Mouse (Mus musculus): ENCODE measurements around the gene Taf6l. TPM values are rescaled to one million over a fixed set of nuclear protein-coding genes. Genes with fewer than 3 reads are reported as not detected.
A peak's percentile ranks its signal among the peaks of the same experiment; 100 is the strongest.

Taf6l gene
- 17.2 and 18.9 TPM in 2 replicates for polyA plus RNA-seq (2014; fragmentation: Nextera tagmentation; extraction: Ambion mirVana)

- under 1% methylated on average over 32 of the region's 32 CpGs for WGBS
- Histone ChIP-seq H3K4me2 (ENCODE audit: low read length) (peak within 1 kb of the TSS; percentile 66), H3K27ac (ENCODE audit: low read depth) (peak within 1 kb of the TSS; percentile 82), H3K9me3 (ENCODE audit: control insufficient read depth, low read length) (no peaks in the 10 kb centered on the region), H3K36me3 (ENCODE audit: control insufficient read depth, insufficient read depth, low read length) (peaks cover 27% of the 10 kb centered on the region), H3K27me3 (replicated peaks; ENCODE audit: control insufficient read depth, insufficient read depth, low read length) (no peaks in the 10 kb centered on the region), H3K9ac (ENCODE audit: low read length) (peak within 1 kb of the TSS; percentile 66), H3K4me1 (replicated peaks; ENCODE audit: control insufficient read depth, insufficient read depth, low read length) (peaks cover 4% of the 10 kb centered on the region; the same call in 1 of the 2 replicates), H3K4me3 (ENCODE audit: low read depth, low read length) (peak within 1 kb of the TSS; percentile 77)
- ATAC-seq (replicated peaks; ENCODE audit: low FRiP score, low TSS enrichment, low read depth) (peak; percentile 100), DNase-seq (ENCODE audit: low spot score) (peak; percentile 91)
Measured at GRCm38 (mm10) chr19:8786008-8786781, at the start of gene Taf6l. Taf6l (minus strand) TSS chr19:8786417.

GRCm38 (mm10) chr19:8832971-8833370 lies 46.8 kb upstream of the Taf6l start:
- peaks cover under 1% of the 10 kb centered on the region; the same call in 1 of the 2 replicates for H3K4me1 ChIP-seq (replicated peaks; ENCODE audit: control insufficient read depth, insufficient read depth, low read length)
- H3K27me3 ChIP-seq (replicated peaks; ENCODE audit: control insufficient read depth, insufficient read depth, low read length), result no peaks in the 10 kb centered on the region
- no peak overlapping the region for H3K4me3 ChIP-seq (ENCODE audit: low read depth, low read length)
- no peak overlapping the region for H3K4me2 ChIP-seq (ENCODE audit: low read length)
- H3K9ac ChIP-seq (ENCODE audit: low read length), result no peak overlapping the region
- no peaks in the 10 kb centered on the region for H3K9me3 ChIP-seq (ENCODE audit: control insufficient read depth, low read length)
- peaks cover 70% of the 10 kb centered on the region for H3K36me3 ChIP-seq (ENCODE audit: control insufficient read depth, insufficient read depth, low read length)
- WGBS, result 93% methylated on average over 4 of the region's 4 CpGs
- ATAC-seq (replicated peaks; ENCODE audit: low FRiP score, low TSS enrichment, low read depth), result no peak
- DNase-seq (ENCODE audit: low spot score), result no peak
- H3K27ac ChIP-seq (ENCODE audit: low read depth), result no peak overlapping the region

GRCm38 (mm10) chr19:8831262-8831661 lies 45.0 kb upstream of the Taf6l start:
- no peak overlapping the region for H3K9ac ChIP-seq (ENCODE audit: low read length)
- ATAC-seq (replicated peaks; ENCODE audit: low FRiP score, low TSS enrichment, low read depth) (no peak), DNase-seq (ENCODE audit: low spot score) (no peak)
- peaks cover 87% of the 10 kb centered on the region for H3K36me3 ChIP-seq (ENCODE audit: control insufficient read depth, insufficient read depth, low read length)
- no peak overlapping the region for H3K4me2 ChIP-seq (ENCODE audit: low read length)
- 78% methylated on average over 11 of the region's 11 CpGs for WGBS
- H3K4me1 ChIP-seq (replicated peaks; ENCODE audit: control insufficient read depth, insufficient read depth, low read length), result no peaks in the 10 kb centered on the region
- no peak overlapping the region for H3K27ac ChIP-seq (ENCODE audit: low read depth)
- H3K9me3 ChIP-seq (ENCODE audit: control insufficient read depth, low read length), result no peaks in the 10 kb centered on the region
- no peaks in the 10 kb centered on the region for H3K27me3 ChIP-seq (replicated peaks; ENCODE audit: control insufficient read depth, insufficient read depth, low read length)
- H3K4me3 ChIP-seq (ENCODE audit: low read depth, low read length), result no peak overlapping the region

GRCm38 (mm10) chr19:8830664-8831063 lies 44.4 kb upstream of the Taf6l start:
- Histone ChIP-seq H3K9me3 (ENCODE audit: control insufficient read depth, low read length) (no peaks in the 10 kb centered on the region), H3K9ac (ENCODE audit: low read length) (no peak overlapping the region), H3K4me3 (ENCODE audit: low read depth, low read length) (no peak overlapping the region), H3K4me1 (replicated peaks; ENCODE audit: control insufficient read depth, insufficient read depth, low read length) (no peaks in the 10 kb centered on the region), H3K27ac (ENCODE audit: low read depth) (no peak overlapping the region), H3K4me2 (ENCODE audit: low read length) (no peak overlapping the region), H3K36me3 (ENCODE audit: control insufficient read depth, insufficient read depth, low read length) (peaks cover 93% of the 10 kb centered on the region), H3K27me3 (replicated peaks; ENCODE audit: control insufficient read depth, insufficient read depth, low read length) (no peaks in the 10 kb centered on the region)
- ATAC-seq (replicated peaks; ENCODE audit: low FRiP score, low TSS enrichment, low read depth), result no peak
- no peak for DNase-seq (ENCODE audit: low spot score)
- 90% methylated on average over 8 of the region's 8 CpGs for WGBS

DNA sequence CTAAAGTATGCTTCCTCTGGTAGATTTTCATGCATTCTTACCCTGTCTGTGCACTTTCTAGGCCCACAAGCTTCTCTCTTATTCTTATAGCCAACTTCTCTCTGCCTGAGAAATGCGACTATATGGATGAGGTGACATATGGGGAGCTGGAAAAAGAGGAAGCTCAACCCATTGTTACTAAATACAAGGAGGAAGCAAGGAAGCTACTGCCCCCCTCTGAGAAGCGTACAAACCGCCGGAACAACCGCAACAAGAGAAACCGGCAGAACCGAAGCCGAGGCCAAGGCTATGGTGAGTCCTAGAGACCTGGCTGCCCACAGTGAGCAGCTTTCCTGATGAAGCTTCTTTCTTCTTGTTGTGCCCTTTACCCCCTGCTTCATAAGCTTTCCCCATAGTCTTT lies 43.4 kb upstream of the Taf6l start, which contains the start of gene AC129217.1:
Gene AC129217.1, plus strand, starts transcription at position 114 of the 400 bp plus-strand sequence.
- no peaks in the 10 kb centered on the region for H3K9me3 ChIP-seq (ENCODE audit: control insufficient read depth, low read length)
- peaks cover 100% of the 10 kb centered on the region for H3K36me3 ChIP-seq (ENCODE audit: control insufficient read depth, insufficient read depth, low read length)
- H3K27ac ChIP-seq (ENCODE audit: low read depth), result no peak within 1 kb of the TSS
- ATAC-seq (replicated peaks; ENCODE audit: low FRiP score, low TSS enrichment, low read depth) (no peak), DNase-seq (ENCODE audit: low spot score) (no peak)
- no peaks in the 10 kb centered on the region for H3K27me3 ChIP-seq (replicated peaks; ENCODE audit: control insufficient read depth, insufficient read depth, low read length)
- no peak within 1 kb of the TSS for H3K4me2 ChIP-seq (ENCODE audit: low read length)
- H3K4me3 ChIP-seq (ENCODE audit: low read depth, low read length), result no peak within 1 kb of the TSS
- H3K4me1 ChIP-seq (replicated peaks; ENCODE audit: control insufficient read depth, insufficient read depth, low read length), result no peaks in the 10 kb centered on the region
- no peak within 1 kb of the TSS for H3K9ac ChIP-seq (ENCODE audit: low read length)
- 96% methylated on average over 8 of the region's 8 CpGs for WGBS

DNA sequence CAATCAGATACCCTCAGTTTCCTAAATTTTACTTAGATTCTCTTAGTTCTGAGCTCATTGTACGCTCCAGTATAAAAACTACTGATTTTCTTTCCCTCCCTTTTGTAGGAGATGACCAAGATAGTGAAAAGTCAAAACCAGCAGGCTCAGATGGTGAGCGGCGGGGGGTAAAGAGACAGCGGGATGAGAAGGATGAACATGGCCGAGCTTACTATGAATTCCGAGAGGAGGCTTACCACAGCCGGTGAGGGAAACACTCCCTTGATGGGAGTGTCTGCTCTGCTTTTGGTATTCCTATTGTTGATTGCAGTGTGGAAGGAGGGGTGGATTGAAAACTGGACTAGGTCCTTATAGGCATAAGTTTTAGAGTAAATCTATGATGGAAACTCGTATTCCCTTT lies 36.5 kb upstream of the Taf6l start:
- no peak for DNase-seq (ENCODE audit: low spot score)
- 0 out of 2 replicates have a peak overlapping the region, but pooled peaks have one; percentile 16 for H3K4me3 ChIP-seq (ENCODE audit: low read depth, low read length)
- H3K36me3 ChIP-seq (ENCODE audit: control insufficient read depth, insufficient read depth, low read length), result peaks cover 52% of the 10 kb centered on the region
- H3K9me3 ChIP-seq (ENCODE audit: control insufficient read depth, low read length), result no peaks in the 10 kb centered on the region
- peaks cover 16% of the 10 kb centered on the region for H3K4me1 ChIP-seq (replicated peaks; ENCODE audit: control insufficient read depth, insufficient read depth, low read length)
- H3K9ac ChIP-seq (ENCODE audit: low read length), result peak overlapping the region; percentile 14; the same call in 1 of the 2 replicates
- H3K27me3 ChIP-seq (replicated peaks; ENCODE audit: control insufficient read depth, insufficient read depth, low read length), result no peaks in the 10 kb centered on the region
- peak overlapping the region; percentile 79 for H3K4me2 ChIP-seq (ENCODE audit: low read length)
- no peak for ATAC-seq (replicated peaks; ENCODE audit: low FRiP score, low TSS enrichment, low read depth)
- WGBS, result 73% methylated on average over 8 of the region's 8 CpGs
- no peak overlapping the region for H3K27ac ChIP-seq (ENCODE audit: low read depth)

GRCm38 (mm10) chr19:8821146-8821545 lies 34.9 kb upstream of the Taf6l start:
- Histone ChIP-seq H3K9me3 (ENCODE audit: control insufficient read depth, low read length) (no peaks in the 10 kb centered on the region), H3K36me3 (ENCODE audit: control insufficient read depth, insufficient read depth, low read length) (peaks cover 44% of the 10 kb centered on the region), H3K4me1 (replicated peaks; ENCODE audit: control insufficient read depth, insufficient read depth, low read length) (peaks cover 27% of the 10 kb centered on the region), H3K4me2 (ENCODE audit: low read length) (peak overlapping the region; percentile 79), H3K9ac (ENCODE audit: low read length) (peak overlapping the region; percentile 94), H3K4me3 (ENCODE audit: low read depth, low read length) (peak overlapping the region; percentile 99), H3K27ac (ENCODE audit: low read depth) (0 out of 2 replicates have a peak overlapping the region, but pooled peaks have one; percentile 96), H3K27me3 (replicated peaks; ENCODE audit: control insufficient read depth, insufficient read depth, low read length) (no peaks in the 10 kb centered on the region)
- DNase-seq (ENCODE audit: low spot score), result no peak
- under 1% methylated on average over 7 of the region's 7 CpGs for WGBS
- no peak for ATAC-seq (replicated peaks; ENCODE audit: low FRiP score, low TSS enrichment, low read depth)

DNA sequence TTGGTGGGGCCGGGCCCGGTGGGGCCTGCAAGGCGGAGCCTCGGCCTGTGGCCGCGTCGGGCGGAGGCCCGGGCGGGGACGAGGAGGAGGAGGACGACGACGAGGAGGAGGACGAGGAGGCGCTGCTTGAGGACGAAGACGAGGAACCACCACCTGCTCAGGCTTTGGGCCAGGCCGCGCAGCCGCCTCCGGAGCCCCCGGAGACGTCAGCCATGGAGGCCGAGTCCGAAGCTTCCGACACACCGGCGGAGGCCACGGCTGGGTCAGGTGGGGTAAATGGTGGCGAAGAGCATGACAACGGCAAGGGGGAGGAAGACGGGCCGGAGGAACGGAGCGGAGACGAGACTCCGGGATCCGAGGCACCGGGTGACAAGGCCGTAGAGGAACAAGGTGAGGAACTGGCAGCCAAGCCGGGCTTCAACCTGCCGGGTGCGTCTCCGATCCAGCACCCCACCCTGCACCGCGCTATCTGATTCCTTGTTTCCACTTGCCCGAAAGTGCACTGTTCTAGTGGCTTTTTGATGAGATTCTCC lies 34.3 kb upstream of the Taf6l start:
- Histone ChIP-seq H3K4me1 (replicated peaks; ENCODE audit: control insufficient read depth, insufficient read depth, low read length) (peaks cover 27% of the 10 kb centered on the region), H3K27ac (ENCODE audit: low read depth) (peak overlapping the region; percentile 96), H3K36me3 (ENCODE audit: control insufficient read depth, insufficient read depth, low read length) (peaks cover 43% of the 10 kb centered on the region), H3K9me3 (ENCODE audit: control insufficient read depth, low read length) (no peaks in the 10 kb centered on the region), H3K9ac (ENCODE audit: low read length) (peak overlapping the region; percentile 94), H3K4me2 (ENCODE audit: low read length) (peak overlapping the region; percentile 79), H3K4me3 (ENCODE audit: low read depth, low read length) (peak overlapping the region; percentile 99), H3K27me3 (replicated peaks; ENCODE audit: control insufficient read depth, insufficient read depth, low read length) (no peaks in the 10 kb centered on the region)
- DNase-seq (ENCODE audit: low spot score), result no peak
- peak; percentile 22 for ATAC-seq (replicated peaks; ENCODE audit: low FRiP score, low TSS enrichment, low read depth)
- under 1% methylated on average over 47 of the region's 48 CpGs for WGBS
